Mouse (Mus musculus): ENCODE measurements at regions not wholly inside any gene's neighbourhood (a gene's known extent, or its start where the extent isn't known, plus 50 kb on each side); places are given as distances from the start of the nearest gene placed in this dataset.

DNA sequence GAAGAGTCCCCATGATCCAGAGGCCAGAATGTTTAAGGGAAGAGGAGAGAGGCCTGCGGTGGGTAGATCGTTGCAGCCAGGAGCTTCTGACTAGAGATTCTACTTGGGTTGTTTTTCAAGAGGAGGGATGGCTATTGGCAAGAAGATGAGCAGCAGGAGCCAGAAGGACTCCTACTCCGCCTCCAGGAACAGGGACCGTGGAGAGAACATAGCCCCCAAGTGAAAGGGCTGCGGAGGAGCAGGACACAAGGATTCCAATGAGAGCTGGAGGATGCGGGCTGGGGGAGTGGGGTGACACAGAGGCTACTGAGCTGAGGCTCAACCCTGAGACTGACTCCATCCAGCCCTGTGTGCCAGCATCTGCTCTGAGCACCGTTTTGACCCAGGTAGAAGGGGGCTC, 207.8 kb upstream of the Nectin1 start:
- TF ChIP-seq POLR2A (IDR thresholded peaks at IDR 0.05; ENCODE audit: control insufficient read depth, low read depth, low read length) (no peak), CTCF (IDR thresholded peaks at IDR 0.05; ENCODE audit: control insufficient read depth, insufficient read depth, insufficient replicate concordance, low read depth, low read length) (no peak)
